Mouse (Mus musculus) liver, postnatal 0 days (tissue): Measurements from ENCODE around the gene Ugt1a9. TPM values are rescaled to one million over a fixed set of nuclear protein-coding genes. Genes with fewer than 3 reads are reported as not detected.
"Not testable (repeated sequence)": the region's sequence is repeated elsewhere in the genome, so short reads cannot be mapped to it uniquely, and the experiment has no call there.

Experiments
- ATAC-seq: fragments of 200-750 bp; cut with Nextera tagmentation; 2 replicates; pipeline ENCODE4 v1.8.0; 2017; ENCODE audit warnings: mild to moderate bottlenecking, moderate library complexity
- DNase-seq: peaks from one replicate; pipeline ENCODE4 v3.0.0-alpha.2; 2016
- H3K27ac ChIP-seq: fragments of 300-500 bp; sonication (generic); 2 replicates; pipeline ENCODE4 v1.5.1; 2014; ENCODE audit warnings: antibody characterized with exemption, moderate library complexity, mild to moderate bottlenecking, low read depth
- H3K27me3 ChIP-seq: fragments of 300-500 bp; sonication (generic); 2 replicates; pipeline ENCODE4 v1.6.1; 2014; ENCODE audit warnings: low read length, control low read depth, mixed read lengths; ENCODE audit not compliant: insufficient read depth
- H3K36me3 ChIP-seq: fragments of 300-500 bp; sonication (generic); replicated peaks from 2 replicates; pipeline ENCODE4 v1.6.1; 2014; ENCODE audit warnings: mild to moderate bottlenecking, control low read depth, low read length, moderate library complexity, mixed read lengths; ENCODE audit not compliant: insufficient read depth
- H3K4me1 ChIP-seq: fragments of 300-500 bp; sonication (generic); 2 replicates; pipeline ENCODE4 v1.6.1; 2014; ENCODE audit warnings: antibody characterized with exemption, mild to moderate bottlenecking, control low read depth; ENCODE audit not compliant: insufficient read depth
- H3K4me2 ChIP-seq: fragments of 300-500 bp; sonication (generic); 2 replicates; pipeline ENCODE4 v1.6.1; 2014; ENCODE audit warnings: low read depth, mild to moderate bottlenecking, low read length, moderate library complexity, mixed read lengths
- H3K4me3 ChIP-seq: fragments of 300-500 bp; sonication (generic); 2 replicates; pipeline ENCODE4 v1.5.1; 2014; ENCODE audit warnings: low read depth, low read length
- H3K9ac ChIP-seq: fragments of 300-500 bp; sonication (generic); replicated peaks from 2 replicates; pipeline ENCODE4 v1.6.1; 2014; ENCODE audit warnings: mild to moderate bottlenecking, moderate library complexity
- H3K9me3 ChIP-seq: fragments of 300-500 bp; sonication (generic); 2 replicates; pipeline ENCODE4 v1.6.1; 2016; ENCODE audit warnings: mild to moderate bottlenecking, control low read depth, low read length, mixed read lengths
- CTCF ChIP-seq: sonication (generic); IDR thresholded peaks from 2 replicates; pipeline ENCODE4 v1.5.1; 2016; ENCODE audit warnings: antibody characterized with exemption, low read depth
- EP300 ChIP-seq: IDR thresholded peaks from 2 replicates; pipeline ENCODE4 v1.6.1; 2016; ENCODE audit warnings: antibody characterized with exemption, low read depth, mild to moderate bottlenecking
- WGBS: fragments of 180-500 bp; shearing (Covaris S2); extraction: QIAGEN DNeasy Blood & Tissue Kit; methylation state at CpG from one replicate; pipeline ENCODE4 v1.1.7; 2014; ENCODE audit not compliant: insufficient replicate concordance; 5-methylcytosine and 5-hydroxymethylcytosine counted together
- polyA plus RNA-seq: library from polyadenylated mRNA; unstranded; fragments of >200 nt; fragmentation: Nextera tagmentation; extraction: Ambion mirVana; gene quantifications from 2 replicates; pipeline ENCODE4 v1.2.1, GENCODE M21; 2015

Gene Ugt1a9
- polyA plus RNA-seq, 1 experiment from 2014 or later: 0.54 TPM

- 29% methylated on average over 3 of the region's 3 CpGs for WGBS
- ATAC-seq (peak; percentile 68), DNase-seq (peak; percentile 23)
- Histone ChIP-seq H3K27ac (peak overlapping the region; percentile 76), H3K4me2 (0 out of 2 replicates have a peak overlapping the region, but pooled peaks have one; percentile 47)
- H3K9ac ChIP-seq, H3K27me3 ChIP-seq, H3K36me3 ChIP-seq, H3K4me3 ChIP-seq, H3K9me3 ChIP-seq, H3K4me1 ChIP-seq: not testable (repeated sequence)
- TF ChIP-seq CTCF: peak; percentile 61
Measured at GRCm38 (mm10) chr1:88094270-88094676, 23.7 kb downstream of the Ugt1a9 start.

GRCm38 (mm10) chr1:88094941-88095492 is 24.4 kb downstream of the Ugt1a9 start, which contains the start of gene Ugt1a7c:
Gene Ugt1a7c, plus strand, starts transcription at chr1:88095062.
- Histone ChIP-seq H3K9ac (no peak within 1 kb of the TSS; the same call in 1 of the 2 replicates), H3K27ac (peak within 1 kb of the TSS; percentile 76), H3K27me3 (no peaks in the 10 kb centered on the region), H3K4me3 (peak within 1 kb of the TSS; percentile 29), H3K4me1 (no peaks in the 10 kb centered on the region; the same call in 1 of the 2 replicates), H3K9me3 (no peaks in the 10 kb centered on the region), H3K4me2 (peak within 1 kb of the TSS; percentile 47), H3K36me3 (no peaks in the 10 kb centered on the region)
- TF ChIP-seq CTCF: no peak
- TF ChIP-seq EP300: no peak
- DNase-seq: peak; percentile 20
- peak; percentile 63 for ATAC-seq
- WGBS: 28% methylated on average over 10 of the region's 10 CpGs

- 49% methylated on average over 3 of the region's 3 CpGs for WGBS
- not testable (repeated sequence) for H3K36me3 ChIP-seq, H3K27ac ChIP-seq, H3K4me3 ChIP-seq, H3K9ac ChIP-seq, H3K4me1 ChIP-seq, ATAC-seq, H3K4me2 ChIP-seq, H3K27me3 ChIP-seq, DNase-seq, H3K9me3 ChIP-seq
Measured at GRCm38 (mm10) chr1:88098546-88098945, 27.9 kb downstream of the Ugt1a9 start.

- not testable (repeated sequence) for H3K9ac ChIP-seq, H3K9me3 ChIP-seq, H3K36me3 ChIP-seq, ATAC-seq, H3K4me3 ChIP-seq, DNase-seq, H3K4me2 ChIP-seq, H3K4me1 ChIP-seq, H3K27me3 ChIP-seq, H3K27ac ChIP-seq
- 73% methylated on average over 2 of the region's 2 CpGs for WGBS
Measured at GRCm38 (mm10) chr1:88099691-88100090, 29.1 kb downstream of the Ugt1a9 start.

GRCm38 (mm10) chr1:88103019-88103418 is 32.4 kb downstream of the Ugt1a9 start, which contains the start of gene Ugt1a6b:
Gene Ugt1a6b, plus strand, starts transcription at chr1:88103252.
- H3K36me3 ChIP-seq, H3K9me3 ChIP-seq, H3K27me3 ChIP-seq, H3K4me1 ChIP-seq, DNase-seq: not testable (repeated sequence)
- peak within 1 kb of the TSS; percentile 51; the same call in 1 of the 2 replicates for H3K27ac ChIP-seq
- 28% methylated on average over 1 of the region's 3 CpGs for WGBS
- ATAC-seq: peak; percentile 75
- H3K4me2 ChIP-seq: peak within 1 kb of the TSS; percentile 56
- H3K4me3 ChIP-seq: 0 out of 2 replicates have a peak within 1 kb of the TSS, but pooled peaks have one; percentile 13
- peak within 1 kb of the TSS; percentile 30 for H3K9ac ChIP-seq

GRCm38 (mm10) chr1:88103697-88104468 is 33.3 kb downstream of the Ugt1a9 start:
- DNase-seq, H3K4me1 ChIP-seq, H3K36me3 ChIP-seq, H3K27me3 ChIP-seq, H3K9me3 ChIP-seq: not testable (repeated sequence)
- Histone ChIP-seq H3K4me3 (0 out of 2 replicates have a peak overlapping the region, but pooled peaks have one; percentile 13), H3K4me2 (peak overlapping the region; percentile 56), H3K27ac (peak overlapping the region; percentile 51; the same call in 1 of the 2 replicates), H3K9ac (peak overlapping the region; percentile 30)
- 61% methylated on average over 4 of the region's 5 CpGs for WGBS
- peak; percentile 14; the same call in 1 of the 2 replicates for ATAC-seq
